Mouse (Mus musculus) heart, embryonic 16.5 days (tissue): ENCODE results near the gene Gm36864. TPM values are rescaled to one million over a fixed set of nuclear protein-coding genes. Genes with fewer than 3 reads are reported as not detected.
"Not testable (repeated sequence)": the region's sequence is repeated elsewhere in the genome, so short reads cannot be mapped to it uniquely, and the experiment has no call there.

Experiments
- ATAC-seq: fragments of 200-750 bp; cut with Nextera tagmentation; replicated peaks from 2 replicates; pipeline ENCODE4 v1.8.0; 2017; ENCODE audit warnings: moderate number of reproducible peaks; ENCODE audit not compliant: insufficient read depth, low FRiP score; ENCODE audit errors: extremely low read depth
- H3K27ac ChIP-seq: fragments of 300-500 bp; sonication (generic); 2 replicates; pipeline ENCODE4 v1.5.1; 2014; ENCODE audit warnings: mild to moderate bottlenecking, low read length, control low read depth, moderate library complexity
- H3K27me3 ChIP-seq: fragments of 300-500 bp; sonication (generic); 2 replicates; pipeline ENCODE4 v1.6.1; 2014; ENCODE audit warnings: low read length, mixed read lengths; ENCODE audit not compliant: control insufficient read depth, insufficient read depth
- H3K36me3 ChIP-seq: fragments of 300-500 bp; sonication (generic); 2 replicates; pipeline ENCODE4 v1.6.1; 2014; ENCODE audit not compliant: control insufficient read depth, insufficient read depth
- H3K4me1 ChIP-seq: fragments of 300-500 bp; sonication (generic); 2 replicates; pipeline ENCODE4 v1.6.1; 2014; ENCODE audit warnings: low read length, mixed read lengths; ENCODE audit not compliant: control insufficient read depth, insufficient read depth
- H3K4me2 ChIP-seq: fragments of 300-500 bp; sonication (generic); 2 replicates; pipeline ENCODE4 v1.6.1; 2014; ENCODE audit warnings: low read depth, mild to moderate bottlenecking, control low read depth, low read length
- H3K4me3 ChIP-seq: fragments of 300-500 bp; sonication (generic); 2 replicates; pipeline ENCODE4 v1.5.1; 2014; ENCODE audit warnings: mild to moderate bottlenecking, control low read depth, low read length
- H3K9ac ChIP-seq: fragments of 300-500 bp; sonication (generic); 2 replicates; pipeline ENCODE4 v1.6.1; 2014; ENCODE audit warnings: low read length, control low read depth
- H3K9me3 ChIP-seq: fragments of 300-500 bp; sonication (generic); replicated peaks from 2 replicates; pipeline ENCODE4 v1.6.1; 2016; ENCODE audit warnings: low read length; ENCODE audit not compliant: control insufficient read depth
- WGBS: fragments of 180-500 bp; shearing (Covaris S2); extraction: QIAGEN DNeasy Blood & Tissue Kit; methylation state at CpG from one replicate; pipeline ENCODE4 v1.1.7; 2014; 5-methylcytosine and 5-hydroxymethylcytosine counted together
- polyA plus RNA-seq: library from polyadenylated mRNA; unstranded; fragments of >200 nt; fragmentation: Nextera tagmentation; extraction: Ambion mirVana; gene quantifications from 2 replicates; pipeline ENCODE4 v1.2.1, GENCODE M21; 2015

Gm36864 gene
- polyA plus RNA-seq, 1 experiment from 2014 or later: not detected

GRCm38 (mm10) chr7:44249248-44249647 lies 13.3 kb downstream of the Gm36864 start:
- no peak for ATAC-seq
- no peak overlapping the region for H3K9ac ChIP-seq
- H3K27me3 ChIP-seq: no peaks in the 10 kb centered on the region
- H3K9me3 ChIP-seq: no peaks in the 10 kb centered on the region
- H3K27ac ChIP-seq: no peak overlapping the region
- peaks cover 18% of the 10 kb centered on the region for H3K4me1 ChIP-seq
- H3K36me3 ChIP-seq: peaks cover 32% of the 10 kb centered on the region
- WGBS: 93% methylated on average over 4 of the region's 4 CpGs
- H3K4me3 ChIP-seq: no peak overlapping the region
- H3K4me2 ChIP-seq: no peak overlapping the region

GRCm38 (mm10) chr7:44250732-44251275 lies 14.8 kb downstream of the Gm36864 start:
- not testable (repeated sequence) for ATAC-seq

GRCm38 (mm10) chr7:44253023-44253616 lies 17.1 kb downstream of the Gm36864 start:
- no peak overlapping the region for H3K27ac ChIP-seq
- peaks cover 9% of the 10 kb centered on the region for H3K4me1 ChIP-seq
- no peak overlapping the region for H3K4me2 ChIP-seq
- 67% methylated on average over 15 of the region's 15 CpGs for WGBS
- no peak for ATAC-seq
- no peaks in the 10 kb centered on the region for H3K9me3 ChIP-seq
- H3K36me3 ChIP-seq: peaks cover 30% of the 10 kb centered on the region
- H3K9ac ChIP-seq: no peak overlapping the region
- no peak overlapping the region for H3K4me3 ChIP-seq
- H3K27me3 ChIP-seq: no peaks in the 10 kb centered on the region

More at GRCm38 (mm10) chr7:44250732-44251275, 14.8 kb downstream of the Gm36864 start:
- H3K9me3 ChIP-seq, H3K27me3 ChIP-seq, H3K9ac ChIP-seq, H3K4me3 ChIP-seq, H3K27ac ChIP-seq, H3K4me2 ChIP-seq: not testable (repeated sequence)
- peaks cover 32% of the 10 kb centered on the region for H3K36me3 ChIP-seq
- WGBS: 87% methylated on average over 17 of the region's 17 CpGs
- peaks cover 18% of the 10 kb centered on the region for H3K4me1 ChIP-seq

- Histone ChIP-seq H3K4me1 (peaks cover 5% of the 10 kb centered on the region; the same call in 1 of the 2 replicates), H3K4me2 (no peak overlapping the region), H3K27me3 (no peaks in the 10 kb centered on the region), H3K4me3 (no peak overlapping the region), H3K9me3 (no peaks in the 10 kb centered on the region), H3K27ac (no peak overlapping the region), H3K36me3 (peaks cover 18% of the 10 kb centered on the region), H3K9ac (no peak overlapping the region)
- no peak for ATAC-seq
- WGBS: 49% methylated on average over 6 of the region's 6 CpGs
Observed at GRCm38 (mm10) chr7:44254930-44255329, 19.0 kb downstream of the Gm36864 start.

- Histone ChIP-seq H3K27me3 (peaks cover 7% of the 10 kb centered on the region; the same call in 1 of the 2 replicates), H3K4me3 (no peak within 1 kb of the TSS), H3K4me1 (peaks cover 5% of the 10 kb centered on the region; the same call in 1 of the 2 replicates), H3K4me2 (no peak within 1 kb of the TSS), H3K9ac (no peak within 1 kb of the TSS), H3K9me3 (no peaks in the 10 kb centered on the region), H3K36me3 (peaks cover 11% of the 10 kb centered on the region; the same call in 1 of the 2 replicates), H3K27ac (no peak within 1 kb of the TSS)
- ATAC-seq: no peak
- 70% methylated on average over 4 of the region's 4 CpGs for WGBS
Observed at GRCm38 (mm10) chr7:44257278-44257677, 21.3 kb downstream of the Gm36864 start, which contains the start of gene Acp4. TSS of gene Acp4 (minus strand) at chr7:44257378.

GRCm38 (mm10) chr7:44260410-44260809 lies 24.4 kb downstream of the Gm36864 start:
- Histone ChIP-seq H3K36me3 (no peaks in the 10 kb centered on the region), H3K9me3 (no peaks in the 10 kb centered on the region), H3K9ac (no peak overlapping the region), H3K4me2 (no peak overlapping the region), H3K4me3 (no peak overlapping the region), H3K4me1 (0 out of 2 replicates have a peak, but pooled peaks cover 3% of the 10 kb centered on the region), H3K27ac (no peak overlapping the region), H3K27me3 (peaks cover 23% of the 10 kb centered on the region)
- WGBS: 74% methylated on average over 6 of the region's 6 CpGs
- ATAC-seq: no peak

- H3K27me3 ChIP-seq: peaks cover 23% of the 10 kb centered on the region
- no peak within 1 kb of the TSS for H3K4me3 ChIP-seq
- H3K27ac ChIP-seq: no peak within 1 kb of the TSS
- H3K36me3 ChIP-seq: no peaks in the 10 kb centered on the region
- H3K4me1 ChIP-seq: 0 out of 2 replicates have a peak, but pooled peaks cover 3% of the 10 kb centered on the region
- no peak within 1 kb of the TSS for H3K9ac ChIP-seq
- H3K9me3 ChIP-seq: no peaks in the 10 kb centered on the region
- ATAC-seq: no peak
- 43% methylated on average over 5 of the region's 5 CpGs for whole genome bisulfite sequencing
- H3K4me2 ChIP-seq: no peak within 1 kb of the TSS
Observed at GRCm38 (mm10) chr7:44261147-44261546, 25.2 kb downstream of the Gm36864 start, which contains the start of gene Gm15517. TSS of gene Gm15517 (plus strand) at chr7:44261447.

GRCm38 (mm10) chr7:44262791-44263643 lies 27.0 kb downstream of the Gm36864 start:
- ATAC-seq: peak; percentile 38; the same call in 1 of the 2 replicates
- Histone ChIP-seq H3K27ac (no peak overlapping the region), H3K4me2 (peak overlapping the region; percentile 46), H3K9ac (no peak overlapping the region), H3K27me3 (peaks cover 23% of the 10 kb centered on the region), H3K36me3 (no peaks in the 10 kb centered on the region), H3K4me3 (peak overlapping the region; percentile 16; the same call in 1 of the 2 replicates), H3K4me1 (0 out of 2 replicates have a peak, but pooled peaks cover 3% of the 10 kb centered on the region), H3K9me3 (no peaks in the 10 kb centered on the region)
- 4% methylated on average over 34 of the region's 34 CpGs for WGBS
